Mouse (Mus musculus) skeletal muscle tissue, adult 2 months (tissue): ENCODE measurements around the gene Olfr1420.
"Not testable (repeated sequence)": the region's sequence is repeated elsewhere in the genome, so short reads cannot be mapped to it uniquely, and the experiment has no call there.

Source experiments
- DNase-seq: peaks from one replicate; pipeline ENCODE4 v3.0.0-alpha.2; 2012; ENCODE audit warnings: low read depth, low spot score

The Olfr1420 gene

DNA sequence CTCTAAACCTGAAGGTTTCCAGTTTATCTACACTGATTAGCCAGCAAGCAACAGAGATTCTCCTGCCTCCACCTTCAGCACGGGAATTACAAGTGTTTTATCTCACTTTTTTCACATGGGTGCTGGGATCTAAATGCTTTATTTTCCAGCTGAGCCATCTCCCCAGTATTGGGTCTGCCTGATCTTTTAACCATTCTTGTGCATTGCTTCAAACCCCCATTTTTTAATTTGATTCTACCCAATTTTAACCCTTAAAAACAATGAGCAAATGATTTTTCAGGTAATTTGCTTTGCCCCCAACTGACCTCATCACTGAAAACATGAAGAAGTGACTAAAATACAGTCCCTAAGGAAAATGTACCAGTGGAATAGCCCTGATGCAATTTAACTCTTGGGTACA lies at the start of gene Olfr1420:
TSS of gene Olfr1420 (plus strand) at position 301 of the 400 bp plus-strand sequence.
- DNase-seq: no peak

DNA sequence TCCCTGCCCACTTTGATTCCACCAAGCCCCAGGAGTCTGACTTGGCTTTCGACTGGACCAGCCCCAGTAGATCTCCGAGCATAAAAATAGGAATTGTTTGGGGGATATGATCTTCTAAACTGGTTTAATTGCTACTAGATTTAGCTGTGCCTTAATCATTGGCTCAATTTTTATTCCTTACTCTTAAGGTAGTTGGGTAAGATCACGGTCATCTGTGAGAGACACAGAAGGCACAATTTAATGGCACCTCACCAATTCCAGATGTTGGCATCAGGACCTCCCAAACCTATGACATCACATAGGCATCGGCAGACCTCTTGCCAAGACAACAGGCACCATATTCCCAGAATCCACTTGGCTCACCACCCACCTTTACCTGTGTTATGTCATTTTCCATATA lies 47.2 kb upstream of the Olfr1420 start, which contains the start of gene Olfr1417:
TSS of gene Olfr1417 (minus strand) at position 101 of the 400 bp plus-strand sequence.
- DNase-seq: no peak

DNA sequence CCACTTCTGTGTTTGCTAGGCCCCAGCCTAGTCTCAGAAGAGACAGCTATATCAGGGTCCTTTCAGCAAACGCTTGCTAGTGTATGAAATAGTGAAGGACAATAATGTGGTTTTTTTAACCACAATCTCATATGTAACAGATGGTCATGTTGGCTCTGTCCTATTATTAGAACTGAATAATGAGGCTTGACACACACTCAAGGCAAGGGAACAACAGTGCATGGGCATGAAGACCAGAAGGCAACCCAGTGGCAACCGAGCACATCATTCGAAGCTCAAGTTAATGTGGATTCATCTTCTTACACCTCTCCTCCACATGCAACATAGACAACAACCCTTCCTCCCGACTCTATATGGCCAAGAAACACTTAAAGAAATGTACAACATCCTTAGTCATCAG lies 40.0 kb upstream of the Olfr1420 start:
- no peak for DNase-seq

DNA sequence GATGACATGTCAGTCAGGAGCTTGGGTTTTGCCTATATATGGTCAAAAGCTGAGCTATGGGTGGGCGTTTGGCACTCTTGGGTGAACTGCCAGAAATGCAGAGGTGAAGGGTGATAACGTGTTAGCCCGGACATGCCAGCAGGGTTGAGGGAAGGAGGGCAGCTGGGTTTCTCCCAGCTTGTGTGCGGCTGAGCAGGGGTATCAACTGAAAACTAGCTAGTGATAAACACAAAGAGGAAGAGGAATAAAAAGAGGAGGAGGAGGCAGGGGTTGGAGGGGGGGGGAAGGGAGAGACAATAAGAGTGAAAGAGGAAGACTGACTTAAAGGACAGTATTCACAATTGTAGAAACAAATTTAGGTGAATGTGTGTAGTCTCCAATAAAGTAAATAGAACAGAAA lies 33.7 kb upstream of the Olfr1420 start:
- DNase-seq: no peak

DNA sequence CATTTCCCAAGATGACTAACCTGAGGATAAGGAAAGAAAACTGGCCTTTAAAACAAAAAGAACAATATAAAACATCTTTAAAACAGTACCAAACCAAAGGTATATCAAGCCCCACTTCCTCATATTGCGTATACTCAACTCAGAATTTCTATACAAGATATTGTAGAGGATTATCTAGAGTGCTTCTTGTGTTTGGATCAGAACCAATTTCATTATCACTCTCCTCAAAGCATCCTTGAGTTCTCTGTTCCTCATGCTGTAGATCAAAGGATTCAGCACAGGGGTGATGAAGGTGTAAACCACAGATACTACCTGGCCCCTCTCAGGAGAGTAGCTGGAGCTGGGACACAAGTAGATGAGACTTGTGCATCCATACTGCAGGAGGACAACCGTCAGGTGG lies 31.5 kb upstream of the Olfr1420 start:
- no peak for DNase-seq

DNA sequence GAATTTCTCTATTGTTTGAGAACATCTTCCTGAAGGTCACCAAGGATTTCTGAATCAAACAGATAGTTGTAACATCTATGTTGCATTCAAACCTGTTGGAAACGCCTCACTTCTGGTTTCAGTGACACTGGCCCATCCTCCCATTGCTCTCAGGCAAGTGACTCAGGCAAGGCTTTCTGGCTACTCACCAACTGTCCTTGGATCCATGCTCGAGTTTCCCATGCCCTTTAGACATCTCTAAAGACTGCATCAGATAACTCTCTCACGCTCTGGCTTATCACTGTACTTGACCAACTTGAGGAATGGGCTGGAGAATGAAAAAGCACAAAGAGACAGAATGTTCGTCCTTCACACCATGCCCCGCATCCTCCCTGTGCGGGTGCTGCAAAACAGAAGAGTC lies 29.9 kb upstream of the Olfr1420 start:
- DNase-seq: no peak

DNA sequence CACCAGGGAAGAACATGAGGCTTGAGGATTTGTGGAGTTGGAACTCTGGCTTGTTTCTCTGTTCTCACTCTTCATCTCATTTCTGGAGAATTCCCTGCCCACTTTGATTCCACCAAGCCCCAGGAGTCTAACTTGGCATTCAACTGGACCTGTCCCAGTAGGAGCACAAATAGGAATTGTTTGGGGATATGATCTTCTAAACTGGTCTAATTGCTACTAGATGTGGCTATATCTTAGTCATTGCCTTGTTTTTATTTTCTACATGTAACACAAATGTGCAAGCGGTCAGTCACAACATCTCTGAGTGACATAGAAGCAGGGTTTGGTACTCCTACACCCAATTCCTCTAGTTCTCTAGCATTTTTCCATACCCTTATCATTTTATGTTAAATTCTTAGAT lies 25.4 kb upstream of the Olfr1420 start, which contains the start of gene Olfr1418:
TSS of gene Olfr1418 (minus strand) at position 101 of the 400 bp plus-strand sequence.
- DNase-seq: no peak

DNA sequence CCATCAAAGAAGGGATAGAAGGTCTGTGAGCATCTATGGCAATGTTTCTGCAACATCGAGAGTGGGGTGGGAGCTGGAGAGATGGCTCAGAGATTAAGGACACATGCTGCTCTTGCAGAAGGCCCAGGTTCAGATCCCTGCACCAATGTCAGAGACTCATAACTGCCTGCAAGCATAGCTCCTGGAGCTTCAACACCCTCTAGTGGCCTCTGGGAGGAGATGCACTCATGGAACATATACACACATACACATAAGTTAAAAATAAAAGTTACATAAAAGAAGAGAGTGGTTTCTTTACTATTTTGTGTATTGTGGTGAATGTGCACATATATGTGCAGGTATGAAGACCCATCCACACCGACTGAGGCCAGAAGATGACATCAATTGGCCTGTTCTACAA lies 18.5 kb upstream of the Olfr1420 start:
- no peak for DNase-seq

DNA sequence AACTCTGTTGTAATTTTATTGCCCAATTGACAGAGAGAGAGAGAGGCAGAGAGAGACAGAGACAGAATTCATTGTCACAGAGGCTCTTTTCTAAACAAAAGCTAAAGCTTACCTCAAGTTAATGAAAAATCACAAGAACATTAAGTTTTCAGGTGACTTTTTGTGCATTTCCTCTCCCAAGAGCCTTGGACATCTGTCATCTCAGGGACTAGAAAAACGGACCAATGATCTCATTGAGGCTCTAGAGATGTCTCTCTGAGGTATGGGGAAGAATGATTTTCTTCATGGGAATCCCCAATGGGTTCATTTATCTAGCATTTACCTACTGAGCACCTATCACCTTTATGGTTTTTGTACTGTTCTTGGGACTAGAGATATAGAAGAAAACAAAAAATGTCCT lies 11.4 kb upstream of the Olfr1420 start, which contains the start of gene Olfr1419:
TSS of gene Olfr1419 (minus strand) at position 101 of the 400 bp plus-strand sequence.
- DNase-seq: no peak

DNA sequence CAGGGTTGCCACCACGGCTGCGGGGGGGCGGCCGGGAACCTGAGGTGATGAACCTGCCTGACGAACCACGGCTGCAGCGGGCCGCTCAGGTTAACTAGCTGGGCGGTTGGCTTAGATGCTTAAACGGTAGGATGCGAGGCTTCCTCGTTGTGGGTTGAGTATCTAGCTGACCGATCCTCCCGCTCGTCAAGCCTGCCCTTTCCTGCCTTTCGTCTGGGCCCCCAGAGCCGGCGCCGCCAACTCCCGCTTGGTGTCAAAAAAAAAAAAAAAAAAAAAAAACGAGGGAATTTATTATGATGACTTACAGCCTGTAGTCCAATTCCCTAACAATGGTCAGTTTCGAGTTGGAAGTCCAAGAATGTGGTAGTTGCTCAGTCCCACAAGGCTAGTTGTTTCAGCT lies 8.0 kb upstream of the Olfr1420 start:
- not testable (repeated sequence) for DNase-seq

DNA sequence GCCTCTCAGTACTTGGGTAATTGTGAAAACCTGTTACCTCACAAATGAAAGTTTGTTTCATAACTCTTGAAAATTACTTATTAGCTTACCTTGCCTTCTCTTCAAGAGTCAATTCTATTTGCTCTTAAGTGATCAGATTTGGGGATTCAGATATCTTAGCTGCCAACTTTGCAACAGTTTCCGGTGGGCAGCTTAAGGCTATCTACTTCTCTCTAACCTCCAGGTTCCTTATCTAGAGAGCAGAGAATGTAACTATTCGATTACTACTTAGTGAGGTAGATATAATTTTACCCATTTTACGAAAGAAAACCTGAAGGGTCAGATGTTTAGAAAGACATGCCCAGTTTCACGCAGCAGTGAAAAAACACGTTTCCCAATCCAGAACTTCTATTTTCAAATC lies 24.7 kb downstream of the Olfr1420 start:
- no peak for DNase-seq

DNA sequence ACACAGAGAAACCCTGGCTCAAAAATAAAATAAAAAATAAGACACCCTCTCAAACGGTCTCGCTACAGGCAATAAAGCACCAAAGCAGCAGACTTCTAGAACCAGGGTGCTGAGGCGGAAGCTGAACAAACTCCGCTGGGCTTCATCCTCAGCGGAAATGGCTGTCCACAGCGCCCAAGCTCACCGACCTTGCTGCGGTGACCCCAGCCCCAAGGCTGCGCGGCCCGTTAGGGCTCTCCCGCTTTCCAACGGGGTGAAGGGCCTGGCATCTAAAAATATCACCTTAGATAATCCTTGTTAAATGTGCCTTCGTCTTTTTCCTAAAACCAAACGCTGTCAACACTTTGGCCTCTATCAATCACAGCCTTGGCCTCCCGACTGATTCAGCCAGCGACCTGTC lies 25.2 kb downstream of the Olfr1420 start:
- DNase-seq: no peak

DNA sequence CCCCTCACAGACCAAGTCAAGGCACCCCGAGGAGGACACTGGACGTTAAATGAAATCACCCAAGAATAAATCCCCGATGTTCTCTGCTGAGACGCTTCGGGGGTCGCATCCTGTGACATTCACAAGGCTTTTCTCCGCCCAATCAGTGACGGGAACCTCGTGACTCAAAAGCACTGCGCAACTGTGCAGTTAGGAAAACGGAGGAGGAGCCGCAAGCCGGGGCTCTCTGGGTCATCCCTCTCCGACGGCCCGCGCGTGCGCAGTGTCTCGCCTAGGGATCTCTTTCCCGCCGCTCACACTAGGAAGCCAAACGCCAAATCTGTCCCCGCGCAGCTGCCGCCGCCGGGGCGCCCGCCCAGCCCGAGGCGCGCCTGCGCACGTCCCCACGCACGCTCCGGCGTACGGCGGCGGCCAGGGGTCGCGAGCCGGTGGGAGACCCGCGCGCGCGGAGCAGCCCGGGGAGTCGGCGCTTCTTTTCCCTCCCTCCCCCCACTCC lies 25.7 kb downstream of the Olfr1420 start, which contains the start of gene Patl1:
TSS of gene Patl1 (plus strand) at position 363 of the 496 bp plus-strand sequence.
- DNase-seq: peak; percentile 99

DNA sequence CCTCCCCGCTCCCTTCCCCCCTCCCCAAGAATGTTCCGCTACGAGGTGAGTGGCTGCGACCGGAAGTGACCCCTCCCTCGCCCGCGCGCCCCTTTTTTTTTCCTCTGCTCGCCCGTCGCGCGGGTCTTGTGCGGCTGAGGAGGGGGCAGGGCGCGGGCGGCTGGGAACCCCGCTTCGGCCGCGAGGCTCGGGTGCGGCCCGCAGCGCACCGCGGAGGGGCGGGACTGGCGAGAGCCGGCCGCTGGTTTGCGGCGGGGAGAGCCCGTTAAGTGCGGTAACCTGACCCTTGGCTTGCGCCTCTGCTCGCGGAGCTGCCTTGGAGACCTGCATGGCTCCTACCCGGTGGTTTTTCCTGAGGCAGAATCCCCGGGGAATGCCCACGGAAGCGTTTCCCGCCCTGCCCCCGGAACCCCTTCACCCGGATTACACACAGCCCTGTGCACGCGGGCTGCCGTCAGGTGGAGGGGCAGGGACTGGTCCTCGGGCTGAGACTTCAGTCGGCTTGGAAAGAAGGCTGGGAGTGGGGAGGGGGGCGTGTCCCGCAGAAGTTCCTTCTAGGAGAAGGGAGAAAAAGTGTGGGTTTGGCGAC lies 26.3 kb downstream of the Olfr1420 start:
- peak; percentile 49 for DNase-seq

DNA sequence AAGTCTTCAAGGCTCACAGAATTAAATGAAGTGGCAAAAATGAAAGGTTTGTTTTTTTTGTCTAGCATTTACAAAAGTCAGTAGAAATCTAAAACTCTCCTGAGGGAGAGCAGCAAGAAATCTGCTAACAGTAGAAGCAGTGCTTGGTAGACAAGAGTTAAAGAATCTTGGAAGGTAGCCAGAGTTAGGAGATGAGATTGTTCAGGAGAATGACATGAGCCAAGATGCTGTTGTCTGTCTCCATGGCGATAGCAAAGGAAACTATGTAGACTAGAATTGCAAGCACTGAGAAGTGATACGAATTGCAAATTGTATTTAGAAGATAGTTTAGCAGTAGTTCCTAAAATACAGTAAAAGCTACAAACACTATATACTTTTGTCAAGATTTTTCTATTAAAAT lies 29.4 kb downstream of the Olfr1420 start:
- DNase-seq: peak; percentile 45

DNA sequence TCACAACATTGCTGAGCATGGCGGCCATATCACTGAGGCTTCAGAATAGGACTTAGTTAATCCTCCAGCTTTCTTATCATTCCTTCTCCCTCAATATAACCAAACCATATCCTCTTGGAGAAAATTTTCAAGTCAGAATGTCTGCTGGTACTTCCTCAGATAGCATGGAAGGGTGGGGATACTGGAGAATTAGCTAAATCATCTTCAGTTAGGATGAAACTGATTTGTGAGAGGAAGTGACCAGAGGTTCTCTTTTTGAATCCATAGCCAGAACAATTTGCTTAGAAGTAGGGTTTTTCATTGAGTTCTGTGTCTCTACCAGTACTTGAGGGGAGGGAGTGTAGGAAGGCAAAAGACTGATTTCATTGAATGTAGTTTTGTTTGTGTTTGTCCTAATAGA lies 35.7 kb downstream of the Olfr1420 start:
- no peak for DNase-seq

DNA sequence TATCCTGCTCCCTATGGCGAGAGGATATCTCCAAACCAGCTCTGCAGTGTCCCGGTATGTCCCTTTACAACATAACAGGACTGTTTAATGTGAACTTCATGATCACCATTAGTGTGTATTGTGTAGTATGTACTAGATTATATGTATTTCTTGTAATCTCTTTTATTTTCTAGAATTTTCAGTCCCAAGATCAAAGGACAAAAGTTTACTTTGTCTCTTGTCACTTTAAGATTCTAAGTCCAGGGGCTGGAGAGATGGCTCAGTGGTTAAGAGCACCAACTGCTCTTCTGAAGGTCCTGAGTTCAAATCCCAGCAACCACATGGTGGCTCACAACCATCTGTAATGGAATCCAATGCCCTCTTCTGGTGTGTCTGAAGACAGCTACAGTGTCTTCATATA lies 36.1 kb downstream of the Olfr1420 start:
- DNase-seq: not testable (repeated sequence)

DNA sequence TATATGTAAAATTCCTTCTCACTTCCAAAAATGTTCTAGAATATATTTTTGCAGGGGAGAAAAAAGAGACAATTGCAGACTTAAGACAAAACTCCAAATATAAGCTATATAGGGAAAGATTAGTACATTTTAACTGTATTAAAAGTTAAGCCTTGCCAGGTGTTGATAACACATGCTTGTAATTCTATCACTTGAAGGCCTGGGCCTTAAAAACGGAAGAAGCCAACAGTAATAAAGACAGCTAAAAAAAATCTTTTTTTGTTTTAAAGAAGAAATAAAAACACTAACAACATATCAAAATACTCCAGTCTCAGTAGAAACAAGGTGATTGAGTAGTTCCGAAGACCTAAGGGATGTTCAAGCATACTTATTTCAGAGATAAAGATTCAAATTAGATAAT lies 40.0 kb downstream of the Olfr1420 start:
- no peak for DNase-seq

DNA sequence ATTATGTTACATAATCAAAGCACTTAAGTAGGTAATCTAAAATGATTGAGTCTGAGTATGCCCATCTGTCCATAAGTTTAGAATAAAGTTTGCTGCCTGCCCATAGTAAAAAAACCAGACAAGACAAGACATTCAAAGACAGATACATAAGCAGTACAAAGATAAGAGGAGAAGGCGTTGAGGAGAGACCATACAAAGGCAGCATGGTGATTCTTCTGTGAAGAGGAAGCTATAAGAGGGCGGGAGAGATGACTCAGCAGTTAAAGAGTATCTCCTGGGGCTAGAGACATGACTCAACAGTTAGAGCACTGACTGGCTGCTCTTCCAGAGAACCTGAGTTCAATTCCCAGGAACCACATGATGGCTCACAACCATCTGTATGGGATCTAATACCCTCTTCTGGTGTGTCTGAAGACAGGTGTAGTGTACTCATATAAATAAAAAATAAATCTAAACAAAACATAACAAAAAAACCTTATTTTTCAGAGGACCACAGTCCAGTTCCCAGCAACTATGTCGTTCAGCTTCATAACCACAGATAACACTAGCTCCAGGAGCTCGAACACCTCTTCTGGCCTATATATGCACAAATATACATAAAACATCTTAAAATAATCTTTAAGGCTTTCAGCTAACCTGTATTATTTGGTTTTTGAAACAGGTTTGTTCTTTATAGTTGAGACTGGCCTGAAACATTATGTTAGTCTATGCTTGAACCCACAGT lies 41.8 kb downstream of the Olfr1420 start:
- DNase-seq: no peak

DNA sequence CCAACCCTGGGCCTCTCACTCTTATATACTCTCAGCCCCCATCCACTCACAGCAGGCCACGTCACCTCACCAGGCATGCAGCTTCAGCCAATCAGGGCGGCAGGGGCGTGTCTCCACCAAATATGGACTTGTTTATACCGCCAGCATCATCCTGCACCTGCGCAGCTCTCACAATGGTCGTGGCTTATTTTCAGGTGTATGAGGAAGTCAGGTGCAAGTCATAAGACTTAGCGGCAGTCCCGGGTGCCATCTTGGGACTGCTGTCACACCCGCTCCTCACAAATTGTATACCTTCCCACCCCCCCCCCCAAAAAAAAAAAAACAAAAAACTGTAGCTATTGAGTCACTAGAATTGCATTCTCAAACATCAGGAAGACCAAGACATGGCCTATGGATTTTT lies 60.1 kb downstream of the Olfr1420 start:
- DNase-seq: not testable (repeated sequence)
